Mouse (Mus musculus) CD4-positive naive resting alpha-beta T cell, adult 76 days (primary cell): ENCODE results near the gene Pycr2. TPM values are rescaled to one million over a fixed set of nuclear protein-coding genes. Genes with fewer than 3 reads are reported as not detected.

Experiments
- total RNA-seq: library from RNA; stranded (reverse); gene quantifications from one replicate; pipeline ENCODE4 v1.2.4, GENCODE M21; 2023

The Pycr2 gene
- total RNA-seq: 50.2 TPM

GRCm38 (mm10) chr1:180904039-180904814, at the start of gene Pycr2:
Pycr2 (plus strand) TSS chr1:180904293.

DNA sequence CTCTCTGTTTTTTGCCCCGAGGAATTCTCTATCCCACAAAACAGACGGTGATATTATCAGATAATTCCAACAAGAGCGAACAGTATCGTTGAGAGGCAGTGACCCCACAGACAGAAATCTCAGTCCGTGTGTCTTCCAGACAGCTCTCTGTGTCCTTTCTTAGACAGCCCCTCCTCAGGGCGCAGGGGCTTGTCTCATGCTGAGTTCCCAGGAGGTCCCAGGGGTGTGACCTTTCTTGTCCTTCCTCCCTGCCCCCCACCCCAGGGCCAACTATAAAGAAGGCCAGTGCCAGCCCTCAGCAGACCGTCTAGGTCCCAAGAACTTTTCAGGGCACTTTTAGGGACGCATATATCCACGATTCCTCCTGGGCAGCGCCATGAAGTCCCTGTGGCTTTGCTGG, 11.3 kb upstream of the Pycr2 start, which contains the start of gene Lefty2:
Gene Lefty2 (plus strand): TSS at position 301 of the 400 bp plus-strand sequence.

DNA sequence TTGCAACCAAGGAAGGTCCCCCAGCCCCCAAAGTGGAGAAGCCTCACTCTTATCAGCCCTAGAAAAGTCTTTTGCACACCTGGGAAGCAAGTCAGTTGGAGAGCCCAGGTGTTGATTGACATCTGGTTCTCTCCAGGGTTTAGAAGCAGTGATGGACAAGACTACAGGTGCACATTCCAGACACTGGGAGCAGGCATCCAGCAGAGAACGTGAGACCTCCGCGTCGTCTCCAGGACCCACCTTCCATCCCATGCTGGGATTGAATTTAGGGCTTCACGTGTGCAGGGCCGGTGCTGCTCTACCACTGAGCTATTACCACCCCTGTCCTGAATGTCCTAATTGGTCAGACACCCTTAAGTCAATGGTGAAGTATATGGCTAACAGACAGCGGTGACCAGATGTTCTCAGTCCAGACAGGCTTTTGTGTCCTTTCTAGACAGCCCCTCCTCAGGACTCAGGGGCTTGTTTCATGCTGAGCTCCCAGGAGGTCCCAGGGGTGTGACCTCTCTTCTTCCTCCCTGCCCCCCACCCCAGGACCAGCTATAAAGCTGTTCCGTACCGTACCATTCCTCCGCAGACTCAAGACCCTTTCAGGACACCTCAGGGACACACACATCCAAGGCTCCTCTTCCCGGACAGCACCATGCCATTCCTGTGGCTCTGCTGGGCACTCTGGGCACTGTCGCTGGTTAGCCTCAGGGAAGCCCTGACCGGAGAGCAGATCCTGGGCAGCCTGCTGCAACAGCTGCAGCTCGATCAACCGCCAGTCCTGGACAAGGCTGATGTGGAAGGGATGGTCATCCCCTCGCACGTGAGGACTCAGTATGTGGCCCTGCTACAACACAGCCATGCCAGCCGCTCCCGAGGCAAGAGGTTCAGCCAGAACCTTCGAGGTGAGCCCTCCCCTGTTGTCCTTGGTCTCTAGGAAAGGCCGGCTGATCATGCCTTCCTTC, 30.6 kb downstream of the Pycr2 start, which contains the start of gene Lefty1:
Gene Lefty1 (plus strand): TSS at position 556 of the 953 bp plus-strand sequence.

DNA sequence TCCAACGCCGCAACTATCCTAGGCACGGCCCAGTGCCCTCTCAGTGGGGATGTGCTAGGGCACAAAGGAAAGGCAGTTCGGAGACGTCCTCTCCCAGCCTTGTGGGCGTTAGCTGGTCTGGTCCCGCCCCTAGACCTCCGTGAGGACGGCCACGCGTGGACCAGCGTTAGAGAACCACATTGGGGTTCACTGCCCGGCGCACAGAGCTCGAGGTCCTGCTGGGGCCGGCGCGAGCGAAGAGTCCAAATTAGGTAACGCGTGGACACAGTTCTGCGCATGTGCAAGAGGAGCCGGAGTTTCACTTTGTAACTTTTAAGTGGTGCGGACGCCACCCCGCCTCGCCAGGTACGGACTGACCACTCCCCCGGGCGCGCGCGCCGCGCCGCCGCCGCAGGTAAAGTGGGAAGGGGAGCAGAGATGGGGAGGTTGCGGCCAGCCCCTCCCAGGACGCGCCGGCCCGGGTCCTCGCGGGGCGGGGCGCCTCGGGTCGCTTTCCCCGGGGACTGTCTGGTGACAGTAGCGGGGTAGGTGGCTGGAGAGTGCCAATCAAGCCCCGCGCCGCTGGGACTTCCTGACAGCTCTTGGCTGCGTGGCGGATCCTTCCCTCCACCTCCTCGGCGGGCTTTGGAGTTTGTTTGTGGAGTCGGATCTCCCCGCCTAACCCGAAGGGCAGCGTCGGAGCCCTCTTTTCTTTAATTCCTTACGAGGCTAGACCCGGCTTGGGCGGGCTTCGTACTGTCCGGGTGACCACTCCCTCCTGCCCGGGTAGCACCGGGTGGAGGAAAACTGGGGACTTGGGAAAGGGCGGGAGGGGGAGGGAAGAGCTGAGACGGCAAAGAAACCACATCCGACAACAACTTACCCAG, 38.3 kb downstream of the Pycr2 start, which contains the start of gene Tmem63a:
Gene Tmem63a (plus strand): TSS at position 179 of the 866 bp plus-strand sequence.

Other genes with a start within 250 kb of the Pycr2 start
- not detected for gene Mixl1, start 207.3 kb upstream of the Pycr2 start, total RNA-seq
- gene Acbd3, start 178.2 kb upstream of the Pycr2 start, total RNA-seq: 59.4 TPM
- 746 TPM for gene H3f3a, start 90.3 kb upstream of the Pycr2 start, total RNA-seq
- 74.2 TPM for gene Sde2, start 53.2 kb upstream of the Pycr2 start, total RNA-seq
- gene Lefty2, start 11.2 kb upstream of the Pycr2 start, total RNA-seq: not detected
- gene Lefty1, start 30.7 kb downstream of the Pycr2 start, total RNA-seq: not detected
- gene Tmem63a, start 38.1 kb downstream of the Pycr2 start, total RNA-seq: 59.8 TPM
- gene Ephx1, start 116.6 kb downstream of the Pycr2 start, total RNA-seq: 56.2 TPM
- gene 9130409I23Rik, start 146.9 kb downstream of the Pycr2 start, total RNA-seq: not detected
- gene Nvl, start 239.9 kb downstream of the Pycr2 start, total RNA-seq: 31.4 TPM
- 17.9 TPM for gene Cnih4, start 240.4 kb downstream of the Pycr2 start, total RNA-seq